Comparison of ENCODE assay signal across 8 mouse cellular contexts in the genomic region with DNA sequence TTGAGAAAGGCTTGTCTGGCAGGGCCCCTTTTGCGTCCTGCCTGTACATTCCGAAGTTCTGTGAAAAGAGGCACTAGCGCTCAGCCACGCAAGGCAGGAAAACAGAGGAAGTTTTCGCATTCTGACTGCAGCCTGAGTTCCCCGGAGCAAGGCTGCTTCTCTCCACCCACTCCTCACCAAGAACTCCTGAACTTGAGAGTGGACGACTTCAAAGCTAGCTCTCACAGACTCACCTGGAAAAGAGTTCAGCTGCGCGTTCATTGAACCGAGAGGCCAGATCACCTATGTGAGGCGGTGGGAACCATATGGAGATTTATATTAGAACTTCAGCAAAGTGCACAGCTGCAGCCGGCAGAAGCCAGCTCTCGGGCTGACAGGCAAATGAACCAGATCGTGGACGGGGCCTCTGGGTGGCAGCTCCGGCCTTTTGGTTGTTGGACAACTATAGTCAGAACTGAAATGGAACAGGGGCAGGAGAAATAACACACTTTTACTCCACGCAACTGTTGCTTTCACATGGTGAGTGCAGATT.
DNase-seq lines count a peak whose midpoint lies in the region; ATAC-seq and TF ChIP-seq lines count a peak whose summit lies in the region.

No protein-coding gene starts in this region.

- H3K9me3 ChIP-seq in embryonic facial prominence, embryonic 12.5 days: no peaks in the 10 kb centered on the region
- H3K9me3 ChIP-seq in limb, embryonic 13.5 days: no peaks in the 10 kb centered on the region
- H3K9me3 ChIP-seq in midbrain, embryonic 11.5 days (ENCODE audit: control insufficient read depth, low read length): no peaks in the 10 kb centered on the region

- TF ChIP-seq POLR2A in kidney, adult 2 months (IDR thresholded peaks at IDR 0.05; ENCODE audit: low read depth, low read length): no peak

- no peaks in the 10 kb centered on the region for H3K27me3 ChIP-seq in embryonic facial prominence, embryonic 12.5 days
- no peaks in the 10 kb centered on the region for H3K27me3 ChIP-seq in kidney, adult 2 months (replicated peaks; ENCODE audit: control insufficient read depth, insufficient read depth, low read length)
- no peaks in the 10 kb centered on the region for H3K27me3 ChIP-seq in limb, embryonic 13.5 days
- no peaks in the 10 kb centered on the region for H3K27me3 ChIP-seq in midbrain, embryonic 11.5 days (ENCODE audit: control insufficient read depth, insufficient read depth, low read length)

- peak; percentile 20 to 21 for DNase-seq in adrenal gland, postnatal 4 days (ENCODE audit: low spot score in 2 of 2)
- DNase-seq in heart, adult 9 months (ENCODE audit: low spot score in 2 of 2): peak; percentile 54 to 66
- DNase-seq in kidney, adult 2 months: peak; percentile 86
- DNase-seq in midbrain, embryonic 11.5 days (ENCODE audit: low spot score, missing footprints): peak; percentile 98
- peak; percentile 31 for DNase-seq in skeletal muscle tissue, adult 2 months (ENCODE audit: low read depth, low spot score)

- peak; percentile 72 for ATAC-seq in embryonic facial prominence, embryonic 12.5 days (ENCODE audit: insufficient number of reproducible peaks, insufficient read depth, low FRiP score, low TSS enrichment)
- ATAC-seq in limb, embryonic 13.5 days (ENCODE audit: low FRiP score, low read depth): peak; percentile 86
- ATAC-seq in midbrain, embryonic 11.5 days (ENCODE audit: low FRiP score): peak; percentile 68
- no peak for ATAC-seq in activated CD4-positive, CD25-positive, alpha-beta regulatory T cell, adult 4 months

- H3K27ac ChIP-seq in embryonic facial prominence, embryonic 12.5 days: peak overlapping the region; percentile 98
- peak overlapping the region; percentile 85 for H3K27ac ChIP-seq in kidney, adult 2 months (ENCODE audit: insufficient read depth, low read depth, low read length)
- peak overlapping the region; percentile 96 for H3K27ac ChIP-seq in limb, embryonic 13.5 days
- H3K27ac ChIP-seq in midbrain, embryonic 11.5 days (ENCODE audit: low read depth, low read length): peak overlapping the region; percentile 91

- peaks cover 8% of the 10 kb centered on the region; the same call in 1 of the 2 replicates for H3K4me1 ChIP-seq in embryonic facial prominence, embryonic 12.5 days
- peaks cover 4% of the 10 kb centered on the region for H3K4me1 ChIP-seq in kidney, adult 2 months (ENCODE audit: control insufficient read depth, insufficient read depth, low read length)
- peaks cover 14% of the 10 kb centered on the region; the same call in 1 of the 2 replicates for H3K4me1 ChIP-seq in limb, embryonic 13.5 days
- H3K4me1 ChIP-seq in midbrain, embryonic 11.5 days (ENCODE audit: control insufficient read depth, insufficient read depth, low read length): peaks cover 16% of the 10 kb centered on the region

- 0 out of 2 replicates have a peak, but pooled peaks have one; percentile 17 for TF ChIP-seq CTCF in kidney, adult 2 months (conservative IDR thresholded peaks at IDR 0.05; ENCODE audit: insufficient read depth, insufficient read length, low read depth, low read length)

- peak overlapping the region; percentile 60 for H3K4me3 ChIP-seq in embryonic facial prominence, embryonic 12.5 days
- H3K4me3 ChIP-seq in kidney, adult 2 months (ENCODE audit: insufficient read depth, low read depth, low read length): peak overlapping the region; percentile 86
- peak overlapping the region; percentile 54 for H3K4me3 ChIP-seq in limb, embryonic 13.5 days
- peak overlapping the region; percentile 61 for H3K4me3 ChIP-seq in midbrain, embryonic 11.5 days (ENCODE audit: low read depth, low read length)

- no peaks in the 10 kb centered on the region for H3K36me3 ChIP-seq in embryonic facial prominence, embryonic 12.5 days
- no peaks in the 10 kb centered on the region; the same call in 1 of the 2 replicates for H3K36me3 ChIP-seq in kidney, adult 2 months (ENCODE audit: control insufficient read depth, insufficient read depth, low read length)
- no peaks in the 10 kb centered on the region; the same call in 1 of the 2 replicates for H3K36me3 ChIP-seq in limb, embryonic 13.5 days
- peaks cover 3% of the 10 kb centered on the region; the same call in 1 of the 2 replicates for H3K36me3 ChIP-seq in midbrain, embryonic 11.5 days (ENCODE audit: control insufficient read depth, insufficient read depth, low read length)

- peak overlapping the region; percentile 57 for H3K4me2 ChIP-seq in embryonic facial prominence, embryonic 12.5 days (replicated peaks)
- H3K4me2 ChIP-seq in limb, embryonic 13.5 days (replicated peaks): peak overlapping the region; percentile 69
- peak overlapping the region; percentile 54 for H3K4me2 ChIP-seq in midbrain, embryonic 11.5 days

- WGBS in embryonic facial prominence, embryonic 12.5 days: 3% methylated on average over 17 of the region's 17 CpGs
- 2% methylated on average over 17 of the region's 17 CpGs for WGBS in kidney, adult 2 months
- 1% methylated on average over 17 of the region's 17 CpGs for WGBS in limb, embryonic 13.5 days
- 4% methylated on average over 17 of the region's 17 CpGs for WGBS in midbrain, embryonic 11.5 days

- H3K9ac ChIP-seq in embryonic facial prominence, embryonic 12.5 days: peak overlapping the region; percentile 61
- peak overlapping the region; percentile 85 for H3K9ac ChIP-seq in limb, embryonic 13.5 days
- H3K9ac ChIP-seq in midbrain, embryonic 11.5 days (ENCODE audit: low read length): peak overlapping the region; percentile 82

Comparison
In these comparisons a context has a peak if more than half of its experiments do, and no peak if none do; other contexts are left out.
1. DNase-seq: peak in every context shown above with its lines; median percentile 98 in midbrain, embryonic 11.5 days; 86 in kidney, adult 2 months; 60 in heart, adult 9 months; 31 in skeletal muscle tissue, adult 2 months; 20 in adrenal gland, postnatal 4 days.